In genomic region chr10:5480097-5480496, GRCm38 (mm10) we compare ENCODE assay signal across 8 mouse cellular contexts.
A peak's percentile ranks its signal among the peaks of the same experiment; 100 is the strongest.
DNase-seq lines count a peak whose midpoint lies in the region; ATAC-seq lines count a peak whose summit lies in the region.
"Had no signal": no experiment of that assay in that cellular context is flagged by ENCODE, and none has a peak within 500 bp of the region (broad histone marks: within the 10 kb centered on the region; RNA-seq: fewer than 3 reads in every experiment).

No protein-coding gene starts in this region.

- H3K36me3 ChIP-seq in neural tube, embryonic 15.5 days: no peaks in the 10 kb centered on the region
- H3K36me3 ChIP-seq: stomach, embryonic 15.5 days had no signal

- H3K9ac ChIP-seq in neural tube, embryonic 15.5 days (replicated peaks): no peak overlapping the region
- H3K9ac ChIP-seq: stomach, embryonic 15.5 days had no signal

- DNase-seq in neural tube, embryonic 10.5 days (ENCODE audit: extremely low spot score, low spot score): peak; percentile 31
- DNase-seq in NIH3T3 (ENCODE audit: low read depth): peak; percentile 77
- DNase-seq in c-Kit-positive CD71-positive TER-119-positive erythroid progenitor cells, embryonic 14.5 days (ENCODE audit: low spot score): peak; percentile 25
- DNase-seq in forelimb bud, embryonic 11.5 days (ENCODE audit: low read depth, low spot score): peak; percentile 31
- peak; percentile 61 for DNase-seq in left cerebral cortex, postnatal 4 days
- DNase-seq in retina, postnatal 1 day: peak; percentile 66

- H3K27me3 ChIP-seq in neural tube, embryonic 15.5 days (replicated peaks): no peaks in the 10 kb centered on the region
- H3K27me3 ChIP-seq: stomach, embryonic 15.5 days had no signal

- intact Hi-C loops in left cerebral cortex, postnatal 4 days (cut with DNase I): no loop called here

- no peak for ATAC-seq in neural tube, embryonic 15.5 days (ENCODE audit: low FRiP score)

- no peak overlapping the region for H3K27ac ChIP-seq in neural tube, embryonic 15.5 days (replicated peaks)
- H3K27ac ChIP-seq: stomach, embryonic 15.5 days had no signal

- H3K4me3 ChIP-seq in neural tube, embryonic 15.5 days (replicated peaks): no peak overlapping the region
- H3K4me3 ChIP-seq: stomach, embryonic 15.5 days had no signal

- no peak overlapping the region for H3K4me2 ChIP-seq in neural tube, embryonic 15.5 days
- H3K4me2 ChIP-seq: stomach, embryonic 15.5 days had no signal

- H3K4me1 ChIP-seq in neural tube, embryonic 15.5 days: no peaks in the 10 kb centered on the region
- H3K4me1 ChIP-seq: stomach, embryonic 15.5 days had no signal

- WGBS in neural tube, embryonic 15.5 days: 55% methylated on average over 6 of the region's 6 CpGs

- H3K9me3 ChIP-seq in neural tube, embryonic 15.5 days (replicated peaks): no peaks in the 10 kb centered on the region
- H3K9me3 ChIP-seq: stomach, embryonic 15.5 days had no signal

Comparison
In these comparisons a context has a peak if more than half of its experiments do, and no peak if none do; other contexts are left out.
1. DNase-seq: peak in every context shown above with its lines; median percentile 77 in NIH3T3; 66 in retina, postnatal 1 day; 61 in left cerebral cortex, postnatal 4 days; 31 in neural tube, embryonic 10.5 days; 31 in forelimb bud, embryonic 11.5 days; 25 in c-Kit-positive CD71-positive TER-119-positive erythroid progenitor cells, embryonic 14.5 days.